Mouse (Mus musculus) limb, embryonic 15.5 days (tissue): ENCODE data around the gene Ech1. TPM values are rescaled to one million over a fixed set of nuclear protein-coding genes. Genes with fewer than 3 reads are reported as not detected.

Source experiments
- polyA plus RNA-seq: library from polyadenylated mRNA; unstranded; fragments of >200 nt; fragmentation: Nextera tagmentation; extraction: Ambion mirVana; gene quantifications from 2 replicates; pipeline ENCODE4 v1.2.1, GENCODE M21; 2015

Gene Ech1
- polyA plus RNA-seq, 1 experiment from 2014 or later, result 217 TPM

Other genes with a start within 250 kb of the Ech1 start
- gene Samd4b, start 227.1 kb upstream of the Ech1 start, polyA plus RNA-seq, result 26.3 and 28.3 TPM in 2 replicates
- 33.7 and 34.9 TPM in 2 replicates for gene Pak4, start 227.0 kb upstream of the Ech1 start, polyA plus RNA-seq
- 1.8 and 1.9 TPM in 2 replicates for gene Acp7, start 193.9 kb upstream of the Ech1 start, polyA plus RNA-seq
- 6.2 and 7.2 TPM in 2 replicates for gene Fbxo27, start 132.4 kb upstream of the Ech1 start, polyA plus RNA-seq
- 27.2 and 37.3 TPM in 2 replicates for gene Fbxo17, start 108.4 kb upstream of the Ech1 start, polyA plus RNA-seq
- gene Mrps12, start 83.4 kb upstream of the Ech1 start, polyA plus RNA-seq, result 112 and 125 TPM in 2 replicates
- 20.1 and 24.1 TPM in 2 replicates for gene Sars2, start 83.2 kb upstream of the Ech1 start, polyA plus RNA-seq
- gene Ccer2, start 69.0 kb upstream of the Ech1 start, polyA plus RNA-seq, result 0.82 and 1.9 TPM in 2 replicates
- 79.8 and 96.9 TPM in 2 replicates for gene Sirt2, start 58.5 kb upstream of the Ech1 start, polyA plus RNA-seq
- 41.5 and 49.2 TPM in 2 replicates for gene Nfkbib, start 57.7 kb upstream of the Ech1 start, polyA plus RNA-seq
- 4.7 and 5.6 TPM in 2 replicates for gene Rinl, start 36.2 kb upstream of the Ech1 start, polyA plus RNA-seq
- gene Hnrnpl, start 16.7 kb upstream of the Ech1 start, polyA plus RNA-seq, result 201 and 221 TPM in 2 replicates
- 11.6 and 13.8 TPM in 2 replicates for gene Lgals4, start 8.6 kb downstream of the Ech1 start, polyA plus RNA-seq
- gene Lgals7, start 38.6 kb downstream of the Ech1 start, polyA plus RNA-seq, result 171 and 257 TPM in 2 replicates
- 0.97 and 1.3 TPM in 2 replicates for gene Capn12, start 56.2 kb downstream of the Ech1 start, polyA plus RNA-seq
- gene Actn4, start 137.1 kb downstream of the Ech1 start, polyA plus RNA-seq, result 347 and 359 TPM in 2 replicates
- 372 and 387 TPM in 2 replicates for gene Eif3k, start 156.6 kb downstream of the Ech1 start, polyA plus RNA-seq
- 7.2 and 7.6 TPM in 2 replicates for gene Map4k1, start 156.8 kb downstream of the Ech1 start, polyA plus RNA-seq